Mouse (Mus musculus) kidney, adult 2 months (tissue): ENCODE results near the gene Chst3.

Experiments used
- CTCF ChIP-seq: fragments of 200-500 bp; conservative IDR thresholded peaks from 2 replicates; pipeline ENCODE4 v1.5.1; 2011; ENCODE audit warnings: low read depth, mild to moderate bottlenecking, control low read depth, low read length, moderate library complexity, mixed read lengths; ENCODE audit not compliant: insufficient read depth, insufficient read length
- POLR2A ChIP-seq: fragments of 200-500 bp; IDR thresholded peaks from one replicate; pipeline ENCODE4 v1.6.1; 2011; ENCODE audit warnings: low read depth, low read length, control low read depth

DNA sequence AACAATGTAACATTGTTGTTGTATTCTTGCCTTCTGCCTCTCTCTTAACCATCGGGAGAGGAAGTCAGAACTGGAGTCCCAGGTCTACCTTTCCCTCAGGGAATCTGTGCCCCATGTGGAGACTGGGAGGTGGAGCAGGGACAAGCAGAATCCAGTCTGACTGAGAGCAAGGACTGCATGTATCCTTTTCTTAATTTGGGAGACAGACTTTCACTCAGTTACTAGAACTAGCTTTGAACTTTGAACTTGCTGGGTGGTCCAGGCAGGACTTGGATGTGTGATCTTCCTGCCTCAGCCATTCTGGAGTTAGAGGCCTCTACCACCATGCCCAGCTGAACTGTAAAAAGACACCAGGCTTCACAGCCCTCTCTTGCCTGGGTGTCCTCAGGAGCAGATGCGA lies 5.5 kb upstream of the Chst3 start:
- TF ChIP-seq POLR2A (no peak), CTCF (no peak)
